Mouse (Mus musculus) myocyte (in vitro differentiated cells): ENCODE data around the gene Aqp3.
"Not testable (repeated sequence)": the region's sequence is repeated elsewhere in the genome, so short reads cannot be mapped to it uniquely, and the experiment has no call there.

Experiments used
- CEBPB ChIP-seq: IDR thresholded peaks from 2 replicates; pipeline ENCODE4 v1.6.1; 2011; ENCODE audit warnings: mild to moderate bottlenecking, moderate library complexity; ENCODE audit not compliant: poor library complexity, insufficient read depth, severe bottlenecking
- MAX ChIP-seq: IDR thresholded peaks from one replicate; pipeline ENCODE4 v1.6.1; 2011; ENCODE audit warnings: low read depth, mild to moderate bottlenecking, control low read depth
- MYOD1 ChIP-seq, 3 experiments: IDR thresholded peaks; one replicate each; pipeline ENCODE4 v1.6.1; 2011; ENCODE audit warnings: control low read depth in 2 of 3, low read depth in 2 of 3, mild to moderate bottlenecking in 2 of 3, moderate library complexity in 1 of 3; ENCODE audit not compliant: insufficient read length in 2 of 3, control insufficient read depth in 1 of 3
- POLR2A ChIP-seq: IDR thresholded peaks from one replicate; pipeline ENCODE4 v1.6.1; 2011; ENCODE audit warnings: low read depth, mild to moderate bottlenecking, control low read depth, moderate library complexity; ENCODE audit not compliant: insufficient read length
- POLR2AphosphoS2 ChIP-seq: IDR thresholded peaks from one replicate; pipeline ENCODE4 v1.6.1; 2011; ENCODE audit warnings: low read depth, control low read depth; ENCODE audit not compliant: insufficient read length

DNA sequence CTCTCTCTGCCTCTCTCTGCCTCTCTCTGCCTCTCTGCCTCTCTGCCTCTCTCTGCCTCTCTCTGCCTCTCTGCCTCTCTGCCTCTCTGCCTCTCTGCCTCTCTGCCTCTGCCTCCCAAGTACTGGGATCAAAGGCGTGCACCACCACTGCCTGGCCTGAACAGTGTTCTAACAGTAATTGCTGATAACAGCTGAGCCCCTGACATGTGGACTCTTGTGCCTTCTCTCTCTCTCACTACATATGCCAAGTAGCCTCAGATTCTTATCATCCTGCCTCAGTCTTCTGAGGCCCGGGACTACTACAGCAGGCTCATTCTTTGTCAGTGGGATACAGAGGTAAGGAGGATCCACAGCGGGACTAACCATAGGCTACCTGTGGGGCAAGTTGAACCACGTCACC is 15.2 kb downstream of the Aqp3 start:
- not testable (repeated sequence) for TF ChIP-seq POLR2A; CEBPB; MYOD1 (IDR thresholded peaks at IDR 0.05; ENCODE audit: control insufficient read depth in 1 of 3, insufficient read length in 2 of 3, low read depth in 2 of 3); MAX; POLR2AphosphoS2
